Mouse (Mus musculus) small intestine, adult 2 months (tissue): Measurements from ENCODE around the gene Chl1. TPM values are rescaled to one million over a fixed set of nuclear protein-coding genes. Genes with fewer than 3 reads are reported as not detected.

Source experiments
- H3K27ac ChIP-seq: fragments of 200-500 bp; 2 replicates; pipeline ENCODE4 v1.5.1; 2012; ENCODE audit warnings: low read depth, low read length, control low read depth, inconsistent platforms; ENCODE audit not compliant: insufficient read depth
- H3K27me3 ChIP-seq: fragments of 200-500 bp; 2 replicates; pipeline ENCODE4 v1.6.1; 2012; ENCODE audit warnings: mild to moderate bottlenecking, moderate library complexity, low read length, inconsistent platforms; ENCODE audit not compliant: control insufficient read depth, insufficient read depth
- H3K36me3 ChIP-seq: fragments of 200-500 bp; 2 replicates; pipeline ENCODE4 v1.6.1; 2012; ENCODE audit warnings: mild to moderate bottlenecking, low read length, control low read depth, inconsistent platforms; ENCODE audit not compliant: control insufficient read depth, insufficient read depth
- H3K4me1 ChIP-seq: fragments of 200-500 bp; 2 replicates; pipeline ENCODE4 v1.6.1; 2012; ENCODE audit warnings: low read length, inconsistent platforms, mixed read lengths; ENCODE audit not compliant: control insufficient read depth, insufficient read depth, insufficient read length
- H3K4me3 ChIP-seq: fragments of 200-500 bp; 2 replicates; pipeline ENCODE4 v1.5.1; 2012; ENCODE audit warnings: low read depth, mild to moderate bottlenecking, control low read depth, inconsistent platforms, low read length, moderate library complexity
- CTCF ChIP-seq: fragments of 200-500 bp; IDR thresholded peaks from 2 replicates; pipeline ENCODE4 v1.5.1; 2012; ENCODE audit warnings: low read depth, mild to moderate bottlenecking, control low read depth, inconsistent platforms, low read length, moderate library complexity, mixed read lengths; ENCODE audit not compliant: insufficient replicate concordance, insufficient read length; ENCODE audit errors: extremely low read depth
- POLR2A ChIP-seq: fragments of 200-500 bp; IDR thresholded peaks from 2 replicates; pipeline ENCODE4 v1.6.1; 2012; ENCODE audit warnings: low read depth, mild to moderate bottlenecking, control low read depth, inconsistent platforms, low read length, moderate library complexity
- WGBS: fragments of 180-500 bp; shearing (Covaris S2); methylation state at CpG from one replicate; pipeline ENCODE4 v1.1.7; 2018; 5-methylcytosine and 5-hydroxymethylcytosine counted together
- polyA plus RNA-seq: library from polyadenylated mRNA; depleted of rRNA; stranded (reverse); fragments of >200 nt; gene quantifications from 2 replicates; pipeline ENCODE4 v1.2.3, GENCODE M21; 2012

Gene Chl1
- polyA plus RNA-seq, 1 experiment = 0.09 TPM

DNA sequence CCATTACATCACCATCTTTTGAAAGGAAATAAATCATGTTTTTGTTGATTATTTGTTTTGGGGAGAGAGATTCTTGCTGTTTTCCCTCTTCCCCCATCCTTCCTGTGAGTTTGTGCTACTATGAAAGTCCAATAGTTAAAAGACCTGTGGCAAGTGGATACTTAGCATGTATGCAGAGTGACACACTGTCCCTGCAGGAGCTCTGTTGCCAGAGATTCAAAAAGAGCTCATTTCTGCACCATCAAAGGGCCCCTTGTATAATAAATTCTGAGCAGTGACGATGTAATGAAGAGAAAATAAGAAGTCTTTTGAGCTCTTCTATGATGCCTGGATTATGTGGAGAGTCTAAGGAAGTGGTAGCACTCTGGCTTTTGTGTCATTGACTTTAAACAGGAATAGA lies 33.4 kb downstream of the Chl1 start:
- H3K27ac ChIP-seq = no peak overlapping the region
- H3K4me3 ChIP-seq = no peak overlapping the region
- no peaks in the 10 kb centered on the region for H3K4me1 ChIP-seq
- no peaks in the 10 kb centered on the region for H3K36me3 ChIP-seq
- H3K27me3 ChIP-seq = no peaks in the 10 kb centered on the region
- no peak for TF ChIP-seq POLR2A
- TF ChIP-seq CTCF = no peak
- 71% methylated on average over 1 of the region's 1 CpGs for WGBS

DNA sequence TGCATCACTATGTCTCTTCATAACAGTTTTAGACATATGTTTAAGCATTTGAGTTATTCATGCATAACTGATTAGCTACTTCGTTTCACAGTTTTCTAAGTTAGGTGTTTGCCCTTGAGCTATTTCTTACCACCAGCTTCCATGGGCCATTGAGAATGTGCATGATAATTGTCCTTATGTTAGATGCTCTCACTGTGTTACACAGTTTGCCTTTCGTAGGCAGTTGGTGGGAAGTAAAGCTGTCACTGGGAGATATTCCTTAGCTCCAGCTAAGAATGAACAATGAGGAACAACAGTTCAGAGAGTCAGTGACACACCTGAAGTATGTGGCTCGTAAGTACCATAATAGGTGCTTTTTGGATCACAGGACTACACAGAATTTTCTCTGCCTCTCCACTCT lies 35.9 kb downstream of the Chl1 start:
- Histone ChIP-seq H3K27me3 (no peaks in the 10 kb centered on the region), H3K4me1 (no peaks in the 10 kb centered on the region), H3K4me3 (no peak overlapping the region), H3K27ac (no peak overlapping the region), H3K36me3 (no peaks in the 10 kb centered on the region)
- TF ChIP-seq POLR2A (no peak), CTCF (no peak)
- WGBS = 73% methylated on average over 3 of the region's 3 CpGs

GRCm38 (mm10) chr6:103549929-103550328 lies 39.5 kb downstream of the Chl1 start:
- TF ChIP-seq POLR2A = no peak
- no peak for TF ChIP-seq CTCF
- Histone ChIP-seq H3K4me3 (no peak overlapping the region), H3K27me3 (no peaks in the 10 kb centered on the region), H3K27ac (no peak overlapping the region), H3K4me1 (no peaks in the 10 kb centered on the region), H3K36me3 (no peaks in the 10 kb centered on the region)
- WGBS = 71% methylated on average over 4 of the region's 4 CpGs

- no peak overlapping the region for H3K4me3 ChIP-seq
- 46% methylated on average over 5 of the region's 5 CpGs for WGBS
- TF ChIP-seq POLR2A (no peak), CTCF (no peak)
- no peaks in the 10 kb centered on the region for H3K27me3 ChIP-seq
- H3K36me3 ChIP-seq = no peaks in the 10 kb centered on the region
- H3K4me1 ChIP-seq = no peaks in the 10 kb centered on the region
- H3K27ac ChIP-seq = no peak overlapping the region
These were observed 47.9 kb downstream of the Chl1 start for GRCm38 (mm10) chr6:103558037-103558893.

DNA sequence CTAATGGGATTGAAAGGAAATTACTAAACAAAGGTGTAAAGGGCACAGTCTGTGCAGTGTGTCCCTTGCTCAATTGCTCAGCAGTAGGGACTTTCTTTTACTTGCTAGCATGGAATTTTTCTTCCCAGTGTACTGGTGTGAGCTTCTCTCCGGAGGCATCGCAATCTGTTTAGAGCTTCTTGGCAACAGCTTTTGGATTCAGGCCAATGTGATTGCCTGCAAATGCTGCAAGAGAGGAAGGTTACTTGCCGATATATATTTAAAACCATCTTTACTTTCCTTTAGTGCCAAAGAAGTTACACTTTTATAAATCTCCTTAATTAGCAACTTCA lies 48.5 kb downstream of the Chl1 start:
- H3K27ac ChIP-seq = no peak overlapping the region
- H3K4me3 ChIP-seq = no peak overlapping the region
- no peaks in the 10 kb centered on the region for H3K27me3 ChIP-seq
- no peaks in the 10 kb centered on the region for H3K4me1 ChIP-seq
- TF ChIP-seq POLR2A (no peak), CTCF (no peak)
- H3K36me3 ChIP-seq = no peaks in the 10 kb centered on the region
- 58% methylated on average over 3 of the region's 3 CpGs for WGBS

DNA sequence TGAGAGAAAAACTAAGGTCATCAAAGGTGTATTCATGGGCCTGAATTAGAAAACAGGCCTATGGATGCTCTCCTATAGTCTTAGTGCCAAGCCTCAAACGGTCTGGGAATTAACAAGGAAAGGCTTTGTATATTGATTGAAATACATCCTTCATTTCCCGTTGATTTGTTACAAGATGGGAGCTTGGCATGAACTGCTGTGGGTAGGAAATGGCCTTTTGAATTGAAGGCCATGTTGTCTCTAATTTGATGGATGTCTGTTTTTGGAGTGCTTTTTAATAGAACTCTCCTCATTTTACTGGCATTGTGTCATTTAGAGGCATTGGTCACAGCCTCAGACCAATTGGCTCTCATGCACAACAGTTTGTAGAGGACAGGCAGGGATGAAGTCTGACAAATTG lies 49.0 kb downstream of the Chl1 start:
- TF ChIP-seq POLR2A = no peak
- no peak for TF ChIP-seq CTCF
- 66% methylated on average over 2 of the region's 2 CpGs for WGBS
- H3K4me1 ChIP-seq = no peaks in the 10 kb centered on the region
- no peak overlapping the region for H3K4me3 ChIP-seq
- H3K36me3 ChIP-seq = no peaks in the 10 kb centered on the region
- H3K27me3 ChIP-seq = no peaks in the 10 kb centered on the region
- H3K27ac ChIP-seq = no peak overlapping the region

DNA sequence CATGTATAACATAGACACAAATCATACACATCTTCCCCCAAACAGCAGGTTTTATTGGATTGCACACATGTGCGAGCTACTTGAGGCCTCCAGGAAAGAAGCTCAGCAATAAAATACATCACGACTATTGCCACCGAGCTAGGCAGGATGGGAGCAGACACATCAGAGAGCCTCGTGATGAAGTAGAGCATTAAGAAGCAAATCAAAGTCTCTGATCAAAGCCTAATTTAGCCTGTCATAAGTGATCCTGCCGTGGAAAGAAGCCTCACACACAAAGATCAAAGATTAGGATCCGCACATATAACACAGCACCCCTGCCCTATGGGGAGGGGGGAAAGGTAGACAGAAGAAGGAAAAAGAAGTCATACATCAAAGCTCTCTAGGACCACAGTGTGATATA lies 54.4 kb downstream of the Chl1 start:
- H3K4me3 ChIP-seq = no peak overlapping the region
- H3K27ac ChIP-seq = no peak overlapping the region
- WGBS = 67% methylated on average over 6 of the region's 6 CpGs
- TF ChIP-seq CTCF (no peak), POLR2A (no peak)
- H3K27me3 ChIP-seq = no peaks in the 10 kb centered on the region
- no peaks in the 10 kb centered on the region for H3K36me3 ChIP-seq
- no peaks in the 10 kb centered on the region for H3K4me1 ChIP-seq

- whole genome bisulfite sequencing = 74% methylated on average over 2 of the region's 2 CpGs
- TF ChIP-seq CTCF (no peak), POLR2A (no peak)
These were observed 56.9 kb downstream of the Chl1 start for GRCm38 (mm10) chr6:103567247-103567646.

More at GRCm38 (mm10) chr6:103567247-103567646, 56.9 kb downstream of the Chl1 start:
- Histone ChIP-seq H3K4me3 (no peak overlapping the region), H3K27ac (no peak overlapping the region), H3K27me3 (no peaks in the 10 kb centered on the region), H3K4me1 (no peaks in the 10 kb centered on the region), H3K36me3 (no peaks in the 10 kb centered on the region)
